Mouse (Mus musculus) liver, adult 10 weeks (tissue): ENCODE measurements around the gene Gpr89. TPM values are rescaled to one million over a fixed set of nuclear protein-coding genes. Genes with fewer than 3 reads are reported as not detected.

Experiments used
- polyA plus RNA-seq: library from polyadenylated mRNA; stranded (reverse); fragments of 350-450 nt; fragmentation: Illumina TruSeq; extraction: RNeasy Lipid Tissue Mini Kit (QIAGEN cat#74804); gene quantifications from one replicate; pipeline ENCODE4 v1.2.3, GENCODE M21; 2014; ENCODE audit warnings: low read depth, low replicate concordance

Gpr89 gene
- 11.7 TPM for polyA plus RNA-seq

DNA sequence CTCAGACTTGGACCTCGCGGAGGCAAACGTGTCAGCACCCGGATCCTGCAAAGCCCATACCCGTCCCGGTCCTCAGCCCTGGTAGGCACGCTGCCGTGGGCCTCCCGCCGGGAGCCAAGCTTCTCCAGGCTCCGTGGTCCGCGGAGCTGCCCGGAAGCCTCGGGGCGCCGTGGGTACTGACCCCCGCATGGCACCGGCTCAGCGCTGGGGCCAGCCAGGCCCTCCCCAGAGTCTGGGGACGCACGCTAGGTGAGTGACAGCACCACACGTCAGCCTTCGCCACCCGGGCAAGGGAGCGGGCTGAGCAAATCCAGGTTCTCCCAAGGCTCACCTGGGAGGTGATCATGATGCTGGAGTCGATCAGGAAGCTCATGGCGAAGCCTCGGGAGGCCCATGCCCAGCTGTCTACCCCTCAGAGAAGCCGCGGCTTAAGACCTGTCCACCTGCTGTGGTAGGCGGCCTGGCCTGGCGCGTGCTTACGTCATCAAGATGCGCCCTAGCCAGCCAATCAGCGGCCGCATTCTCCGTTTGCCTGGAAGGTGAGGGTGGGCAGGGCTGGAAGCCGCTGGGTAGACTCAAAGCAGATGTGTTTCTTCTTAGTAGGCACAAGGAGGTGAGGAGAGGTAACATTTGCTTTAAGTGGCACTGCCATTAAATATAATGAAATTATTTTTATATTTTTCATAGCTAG, at the start of gene Gpr89:
Gpr89 (minus strand) TSS at position 496 of the 691 bp plus-strand sequence.

DNA sequence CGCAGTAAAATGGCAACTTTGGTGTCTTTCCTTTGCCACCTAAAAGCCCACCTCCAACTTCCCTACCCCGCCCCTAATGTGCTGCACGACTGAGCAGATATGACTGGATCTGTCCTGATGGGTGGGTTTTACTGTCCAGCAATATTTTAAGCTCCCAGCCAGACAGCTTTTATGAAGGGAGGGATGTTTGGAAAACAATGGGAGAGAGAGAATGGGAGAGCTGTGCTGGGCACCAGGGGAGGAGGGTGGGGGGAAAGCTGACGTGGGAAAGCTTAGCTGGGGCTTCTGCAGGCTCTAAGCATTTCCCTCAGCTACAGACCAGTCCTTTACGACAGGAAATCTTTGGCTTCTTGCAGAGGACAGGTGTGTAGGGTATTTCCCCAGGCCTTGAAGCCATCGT, 20.8 kb upstream of the Gpr89 start, which contains the start of gene Gja8:
Gja8 (minus strand) TSS at position 101 of the 400 bp plus-strand sequence.

DNA sequence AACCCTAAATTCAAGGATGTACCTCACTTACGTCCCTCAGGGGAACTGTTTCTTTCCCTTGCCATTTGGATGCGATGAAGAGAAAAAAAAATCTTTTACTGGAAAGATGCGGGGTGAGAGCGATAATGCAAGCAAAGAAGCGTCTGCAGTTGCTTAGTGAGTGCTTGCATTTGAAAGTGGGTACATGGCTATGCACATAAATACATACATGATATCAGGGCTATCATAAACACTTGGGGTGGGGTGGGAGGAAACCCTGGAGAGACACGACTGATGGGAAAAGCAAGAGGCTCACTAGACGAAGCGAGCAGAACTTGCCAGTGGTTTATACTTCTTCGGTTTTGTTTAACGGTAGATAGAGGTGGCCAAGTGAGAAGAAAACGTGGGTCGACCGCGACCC, 753 bp downstream of the Gpr89 start, which contains the start of gene Gja5:
Gja5 (plus strand) TSS at position 301 of the 400 bp plus-strand sequence.

DNA sequence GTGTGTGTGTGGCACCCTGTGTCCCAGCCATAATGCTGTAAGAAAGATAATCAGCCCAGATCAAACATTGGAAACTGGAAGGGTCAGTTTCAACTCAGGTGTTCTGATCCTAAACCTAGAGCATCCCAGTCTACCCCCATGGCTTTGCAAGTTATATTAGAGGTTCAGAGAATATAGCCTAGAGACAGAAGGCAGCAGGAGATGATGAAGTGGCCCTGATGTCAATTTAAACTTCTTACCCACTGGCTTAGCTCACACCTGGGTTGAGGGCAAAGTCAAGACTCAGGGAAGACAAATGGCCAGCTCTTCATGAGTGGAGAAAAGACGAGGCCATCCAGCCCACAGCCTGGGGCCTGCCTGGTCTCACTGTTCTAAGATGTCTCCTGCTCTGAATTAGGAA, 76.2 kb downstream of the Gpr89 start, which contains the start of the genes Pdzk1 and Cd160:
Pdzk1 (plus strand) TSS at position 301 of the 400 bp plus-strand sequence.
Cd160 (minus strand) TSS at position 368 of the 400 bp plus-strand sequence.

Other genes with a start within 250 kb of the Gpr89 start
- not detected for gene Ankrd35, start 235.2 kb downstream of the Gpr89 start, polyA plus RNA-seq
- 2.7 TPM for gene Pias3, start 209.0 kb downstream of the Gpr89 start, polyA plus RNA-seq
- not detected for gene Nudt17, start 196.8 kb downstream of the Gpr89 start, polyA plus RNA-seq
- gene Polr3c, start 177.7 kb downstream of the Gpr89 start, polyA plus RNA-seq: 11.7 TPM
- 65.2 TPM for gene Rnf115, start 177.7 kb downstream of the Gpr89 start, polyA plus RNA-seq
- 28.7 TPM for gene Pdzk1, start 76.1 kb downstream of the Gpr89 start, polyA plus RNA-seq
- 0.48 TPM for gene Cd160, start 76.0 kb downstream of the Gpr89 start, polyA plus RNA-seq
- 0.32 TPM for gene Gja5, start 653 bp downstream of the Gpr89 start, polyA plus RNA-seq
- not detected for gene Gja8, start 20.7 kb upstream of the Gpr89 start, polyA plus RNA-seq